ENCODE assay signal across 14 mouse cellular contexts in the genomic region with DNA sequence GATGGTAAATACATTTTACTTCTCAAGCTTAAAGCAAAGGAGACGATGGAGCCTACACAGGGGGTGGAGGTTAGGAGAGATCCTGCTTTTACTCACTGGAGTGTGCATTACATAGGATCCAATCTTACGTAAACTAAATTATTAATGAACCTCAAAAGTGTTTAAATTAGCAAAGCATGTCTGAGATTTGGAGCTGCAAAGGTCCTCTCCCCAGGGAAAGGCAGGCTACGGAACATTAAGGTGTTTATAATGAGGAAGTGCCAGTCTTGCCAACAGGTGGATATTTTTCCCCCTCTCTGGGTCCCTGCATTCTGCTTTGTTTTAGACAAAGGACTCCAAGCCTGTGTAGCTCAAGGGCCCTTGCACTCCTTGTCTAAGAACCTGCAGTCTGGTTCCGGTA.
DNase-seq lines count a peak whose midpoint lies in the region; ATAC-seq and TF ChIP-seq lines count a peak whose summit lies in the region.
"Had no signal": no experiment of that assay in that cellular context is flagged by ENCODE, and none has a peak within 500 bp of the region (broad histone marks: within the 10 kb centered on the region; RNA-seq: fewer than 3 reads in every experiment).

No protein-coding gene starts in this region.

- no peak for TF ChIP-seq POLR2A in kidney, adult 2 months (IDR thresholded peaks at IDR 0.05; ENCODE audit: low read depth, low read length)

- peak overlapping the region; percentile 90 for H3K27ac ChIP-seq in hindbrain, embryonic 10.5 days
- peak overlapping the region; percentile 91 for H3K27ac ChIP-seq in midbrain, embryonic 12.5 days (replicated peaks)
- peak overlapping the region; percentile 52 for H3K27ac ChIP-seq in stomach, embryonic 14.5 days (ENCODE audit: low read length)
- H3K27ac ChIP-seq in kidney, adult 2 months (ENCODE audit: insufficient read depth, low read depth, low read length): no peak overlapping the region
- H3K27ac ChIP-seq: liver, embryonic 12.5 days had no signal

- peak overlapping the region; percentile 48 for H3K4me3 ChIP-seq in hindbrain, embryonic 10.5 days
- peak overlapping the region; percentile 30 for H3K4me3 ChIP-seq in midbrain, embryonic 12.5 days
- no peak overlapping the region for H3K4me3 ChIP-seq in stomach, embryonic 14.5 days (ENCODE audit: low read depth, low read length)
- no peak overlapping the region for H3K4me3 ChIP-seq in kidney, adult 2 months (ENCODE audit: insufficient read depth, low read depth, low read length)
- H3K4me3 ChIP-seq: liver, embryonic 12.5 days had no signal

- no peak overlapping the region; the same call in 1 of the 2 replicates for H3K9ac ChIP-seq in midbrain, embryonic 12.5 days (replicated peaks)
- no peak overlapping the region for H3K9ac ChIP-seq in stomach, embryonic 14.5 days (replicated peaks; ENCODE audit: low read depth, low read length)
- H3K9ac ChIP-seq: liver, embryonic 12.5 days had no signal

- no peaks in the 10 kb centered on the region for H3K27me3 ChIP-seq in hindbrain, embryonic 10.5 days (ENCODE audit: insufficient read depth, poor library complexity, severe bottlenecking)
- H3K27me3 ChIP-seq in midbrain, embryonic 12.5 days: no peaks in the 10 kb centered on the region
- H3K27me3 ChIP-seq in stomach, embryonic 14.5 days (ENCODE audit: control insufficient read depth, insufficient read depth, low read length): no peaks in the 10 kb centered on the region
- H3K27me3 ChIP-seq in kidney, adult 2 months (replicated peaks; ENCODE audit: control insufficient read depth, insufficient read depth, low read length): no peaks in the 10 kb centered on the region
- H3K27me3 ChIP-seq: CH12.LX; liver, embryonic 12.5 days had no signal

- DNase-seq in heart, adult 11 months: peak; percentile 31
- DNase-seq in heart, adult 8-10 months (ENCODE audit: low spot score): no peak
- DNase-seq in hindbrain, embryonic 10.5 days (ENCODE audit: low spot score): no peak
- DNase-seq in kidney, adult 2 months: no peak
- no peak for DNase-seq in testis, postnatal 14 days (ENCODE audit: low spot score)
- no peak for DNase-seq in right cerebral cortex, postnatal 14 days
- DNase-seq: kidney, adult 8-10 months; lung, postnatal 36 days; right cerebral cortex, postnatal 4 days; thymus, postnatal 36 days had no signal

- H3K4me1 ChIP-seq in hindbrain, embryonic 10.5 days (replicated peaks): peaks cover 74% of the 10 kb centered on the region
- H3K4me1 ChIP-seq in midbrain, embryonic 12.5 days: peaks cover 73% of the 10 kb centered on the region
- peaks cover 28% of the 10 kb centered on the region for H3K4me1 ChIP-seq in stomach, embryonic 14.5 days (ENCODE audit: control insufficient read depth, insufficient read depth, low read length)
- H3K4me1 ChIP-seq in kidney, adult 2 months (ENCODE audit: control insufficient read depth, insufficient read depth, low read length): 0 out of 2 replicates have a peak, but pooled peaks cover 3% of the 10 kb centered on the region
- H3K4me1 ChIP-seq: liver, embryonic 12.5 days had no signal

- 47% methylated on average over 4 of the region's 4 CpGs for WGBS in hindbrain, embryonic 10.5 days
- WGBS in midbrain, embryonic 12.5 days: 30% methylated on average over 4 of the region's 4 CpGs
- 61% methylated on average over 4 of the region's 4 CpGs for WGBS in stomach, embryonic 14.5 days
- 89% methylated on average over 4 of the region's 4 CpGs for WGBS in kidney, adult 2 months

- H3K9me3 ChIP-seq in hindbrain, embryonic 10.5 days: no peaks in the 10 kb centered on the region
- no peaks in the 10 kb centered on the region for H3K9me3 ChIP-seq in midbrain, embryonic 12.5 days
- H3K9me3 ChIP-seq in stomach, embryonic 14.5 days (ENCODE audit: control insufficient read depth, low read depth, low read length): no peaks in the 10 kb centered on the region
- H3K9me3 ChIP-seq: liver, embryonic 12.5 days had no signal

- ATAC-seq in midbrain, embryonic 12.5 days (ENCODE audit: low FRiP score, low read depth): no peak
- no peak for ATAC-seq in stomach, embryonic 14.5 days (ENCODE audit: insufficient number of reproducible peaks, insufficient read depth, low FRiP score, low read depth)
- ATAC-seq: liver, embryonic 12.5 days had no signal

- peak overlapping the region; percentile 57 for H3K4me2 ChIP-seq in midbrain, embryonic 12.5 days (replicated peaks)
- peak overlapping the region; percentile 18; the same call in 1 of the 2 replicates for H3K4me2 ChIP-seq in stomach, embryonic 14.5 days (replicated peaks; ENCODE audit: low read depth, low read length)
- H3K4me2 ChIP-seq: liver, embryonic 12.5 days had no signal

- no peaks in the 10 kb centered on the region for H3K36me3 ChIP-seq in hindbrain, embryonic 10.5 days
- H3K36me3 ChIP-seq in midbrain, embryonic 12.5 days: no peaks in the 10 kb centered on the region
- no peaks in the 10 kb centered on the region for H3K36me3 ChIP-seq in stomach, embryonic 14.5 days (ENCODE audit: control insufficient read depth, insufficient read depth, low read length)
- H3K36me3 ChIP-seq in kidney, adult 2 months (ENCODE audit: control insufficient read depth, insufficient read depth, low read length): no peaks in the 10 kb centered on the region
- H3K36me3 ChIP-seq: liver, embryonic 12.5 days had no signal

- TF ChIP-seq CTCF in kidney, adult 2 months (conservative IDR thresholded peaks at IDR 0.05; ENCODE audit: insufficient read depth, insufficient read length, low read depth, low read length): no peak

Comparison
In these comparisons a context has a peak if more than half of its experiments do, and no peak if none do; other contexts are left out.
1. H3K4me3 ChIP-seq: peak in hindbrain, embryonic 10.5 days (single experiment) and midbrain, embryonic 12.5 days (single experiment); none in stomach, embryonic 14.5 days (single experiment) and kidney, adult 2 months (single experiment).